Mouse (Mus musculus): Measurements from ENCODE around the gene Lgr5.

The Lgr5 gene

DNA sequence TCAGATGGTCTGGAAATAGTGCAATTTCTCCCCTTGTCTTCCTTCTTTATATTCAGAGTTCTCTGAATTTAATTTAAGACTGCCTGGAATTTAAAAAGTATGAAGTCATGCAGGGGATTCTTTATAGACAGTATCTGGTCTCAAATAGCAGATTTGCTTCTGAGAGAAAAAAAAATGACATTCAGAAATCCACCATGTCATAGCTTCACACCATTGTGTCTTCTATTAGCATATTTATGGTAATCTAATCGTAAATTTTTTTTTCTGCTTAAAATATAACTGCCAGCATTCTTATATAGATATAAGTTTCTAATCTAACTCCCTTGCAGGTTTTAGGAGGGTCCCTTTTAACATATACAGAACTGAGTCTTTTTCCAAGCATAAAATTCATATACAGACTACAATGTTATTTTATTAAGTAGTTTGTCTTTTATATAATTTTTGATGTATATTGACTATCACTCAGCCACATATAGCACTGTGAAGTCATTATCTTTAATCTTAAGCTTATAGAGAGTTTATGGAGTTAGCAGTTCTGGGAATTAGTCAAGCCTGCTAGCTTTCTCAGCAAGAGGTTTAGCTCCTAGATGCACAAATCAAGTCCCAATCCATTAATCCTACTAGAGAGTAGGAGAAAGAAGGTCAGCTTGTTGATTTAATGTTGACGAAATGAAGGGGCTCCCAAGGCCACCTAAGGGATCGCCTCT, 15.7 kb downstream of the Lgr5 start:
- in situ Hi-C loops (cut with MboI, MseI), result no loop called here

DNA sequence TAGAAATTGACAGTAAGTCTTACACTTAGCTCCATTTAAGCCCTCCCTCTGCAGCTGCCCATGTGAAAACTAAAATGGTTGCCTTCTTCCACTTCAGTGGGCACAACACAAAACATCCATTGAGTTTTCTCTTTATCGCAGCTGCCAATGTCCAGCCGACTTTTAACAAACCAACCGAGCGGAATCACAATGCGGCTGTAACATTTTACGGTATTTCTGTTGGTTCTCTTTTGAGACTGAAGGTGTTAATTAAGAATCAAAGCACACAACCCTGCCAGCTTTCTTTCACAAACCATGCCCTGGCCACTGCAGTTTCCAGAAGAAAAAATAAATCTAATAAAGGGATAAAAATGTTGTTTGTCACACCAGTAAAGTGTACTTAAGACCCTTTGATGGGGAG, 16.3 kb downstream of the Lgr5 start:
- in situ Hi-C loops (cut with MboI, MseI), result no loop called here

GRCm38 (mm10) chr10:115570577-115570976, 17.0 kb downstream of the Lgr5 start:
- in situ Hi-C loops (cut with MboI, MseI), result no loop called here

- in situ Hi-C loops (cut with MboI, MseI), result no loop called here
Observed at GRCm38 (mm10) chr10:115569712-115570491, 17.7 kb downstream of the Lgr5 start, which contains the start of gene A930009A15Rik. TSS of gene A930009A15Rik (plus strand) at chr10:115569986.

- in situ Hi-C loops (cut with MboI, MseI), result no loop called here
Observed at GRCm38 (mm10) chr10:115563961-115564360, 23.6 kb downstream of the Lgr5 start.

- in situ Hi-C loops (cut with MboI, MseI), result no loop called here
Observed at GRCm38 (mm10) chr10:115562911-115563686, 24.5 kb downstream of the Lgr5 start.

GRCm38 (mm10) chr10:115561136-115561880, 26.3 kb downstream of the Lgr5 start:
- in situ Hi-C loops (cut with MboI, MseI), result no loop called here

DNA sequence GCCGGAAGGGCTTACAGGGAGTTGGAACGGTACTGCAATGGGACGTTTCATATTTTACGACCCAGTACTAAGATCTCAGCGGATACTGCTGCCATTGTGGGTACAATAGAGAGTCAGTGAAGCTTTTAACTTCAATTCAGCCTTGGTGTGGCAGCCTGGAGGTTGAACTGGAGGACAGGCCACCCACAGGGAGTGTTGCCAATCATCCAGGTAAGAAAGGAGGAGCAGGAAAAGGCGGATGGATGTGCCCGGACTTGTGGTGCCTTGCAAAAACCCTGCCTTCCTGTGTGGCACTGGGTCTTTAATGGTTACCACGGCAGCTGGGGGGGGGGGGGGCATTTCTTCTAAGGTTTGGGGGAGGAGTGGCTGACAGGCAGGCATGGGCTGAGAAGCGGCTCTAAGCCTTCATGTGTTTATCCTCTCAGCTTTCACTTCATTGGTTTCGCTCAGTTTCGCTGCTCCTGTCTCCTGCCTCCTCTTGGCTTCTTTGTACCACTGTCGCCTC, 30.8 kb downstream of the Lgr5 start:
- in situ Hi-C loops (cut with MboI, MseI), result no loop called here

DNA sequence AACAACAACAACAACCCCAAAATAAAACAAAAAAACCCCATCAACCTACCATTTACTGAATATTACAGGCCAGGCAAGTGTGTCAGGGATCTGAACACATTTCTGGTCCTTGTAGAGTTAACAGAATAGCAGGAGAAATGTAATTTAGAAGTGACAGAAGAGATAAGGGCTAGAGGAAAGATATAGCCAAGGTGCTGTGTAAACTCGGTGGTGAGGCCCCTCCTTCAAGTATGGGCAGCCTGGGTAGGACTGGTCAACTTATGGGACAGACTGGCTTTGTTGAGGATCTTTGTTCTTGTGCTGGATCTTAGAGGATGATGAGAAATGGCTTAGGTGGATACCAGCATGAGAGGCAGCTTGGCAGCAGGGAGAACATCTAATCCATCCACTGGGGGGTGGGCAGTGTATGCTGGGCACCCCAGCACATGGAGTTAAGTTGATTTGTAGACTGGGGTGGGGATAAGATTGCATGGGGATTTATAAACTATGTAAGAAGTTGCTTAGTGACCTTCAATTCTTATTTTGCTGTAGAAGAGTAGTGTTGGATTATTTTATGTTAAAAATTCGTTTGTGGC, 32.3 kb downstream of the Lgr5 start:
- in situ Hi-C loops (cut with MboI, MseI), result no loop called here

- in situ Hi-C loops (cut with MboI, MseI), result no loop called here
Observed at GRCm38 (mm10) chr10:115553352-115554113, 34.0 kb downstream of the Lgr5 start.

- in situ Hi-C loops (cut with MboI, MseI), result no loop called here
Observed at GRCm38 (mm10) chr10:115551069-115551468, 36.5 kb downstream of the Lgr5 start.

- in situ Hi-C loops (cut with MboI, MseI), result no loop called here
Observed at GRCm38 (mm10) chr10:115550253-115550652, 37.3 kb downstream of the Lgr5 start.

GRCm38 (mm10) chr10:115542917-115543316, 44.7 kb downstream of the Lgr5 start:
- in situ Hi-C loops (cut with MboI, MseI), result no loop called here

GRCm38 (mm10) chr10:115530746-115531145, 56.8 kb downstream of the Lgr5 start:
- in situ Hi-C loops (cut with MboI, MseI), result no loop called here

DNA sequence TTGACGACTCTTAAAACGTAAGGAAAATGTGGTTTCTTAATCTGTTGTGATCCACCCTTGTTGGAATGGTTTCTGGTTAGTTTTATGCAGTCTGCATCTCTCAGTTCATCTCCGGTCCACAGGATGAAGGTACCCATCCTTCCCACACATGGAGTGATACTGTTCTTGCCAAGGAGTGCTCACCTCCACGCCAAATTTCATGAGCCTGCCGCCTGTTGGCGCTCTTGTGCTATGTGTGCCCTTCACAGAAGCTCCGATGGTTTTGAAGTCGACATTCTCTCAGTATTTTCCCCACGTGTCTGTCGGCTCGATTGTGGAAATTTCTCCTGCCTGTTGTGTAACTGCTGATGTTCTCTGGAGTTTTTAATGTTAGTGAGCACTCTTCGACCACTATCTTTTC, 57.8 kb downstream of the Lgr5 start:
- in situ Hi-C loops (cut with MboI, MseI), result no loop called here

GRCm38 (mm10) chr10:115528892-115529291, 58.7 kb downstream of the Lgr5 start:
- in situ Hi-C loops (cut with MboI, MseI), result no loop called here

DNA sequence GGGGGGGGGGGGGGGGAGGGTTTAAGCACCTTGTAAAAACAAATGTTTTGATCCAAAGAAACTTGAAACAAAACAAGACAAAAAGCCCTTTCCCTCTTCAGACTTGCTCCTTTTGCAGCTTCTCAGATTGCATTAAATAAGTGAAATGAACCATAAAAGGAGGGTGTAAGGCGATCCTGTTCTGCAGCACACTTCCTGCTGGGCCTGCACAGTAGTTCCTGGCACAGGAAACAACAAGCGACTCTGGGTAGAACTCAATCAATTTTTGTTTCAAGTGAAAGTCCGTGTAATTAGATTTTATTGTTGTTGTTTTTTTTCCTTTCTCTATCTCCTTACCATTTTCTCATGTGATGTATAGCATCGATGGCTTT, 66.5 kb downstream of the Lgr5 start:
- in situ Hi-C loops (cut with MboI, MseI), result no loop called here

- in situ Hi-C loops (cut with MboI, MseI), result no loop called here
Observed at GRCm38 (mm10) chr10:115520200-115521080, 67.1 kb downstream of the Lgr5 start.

GRCm38 (mm10) chr10:115518845-115519244, 68.7 kb downstream of the Lgr5 start:
- in situ Hi-C loops (cut with MboI, MseI), result no loop called here
